8 mouse cellular contexts compared by ENCODE assay signal in the genomic region with DNA sequence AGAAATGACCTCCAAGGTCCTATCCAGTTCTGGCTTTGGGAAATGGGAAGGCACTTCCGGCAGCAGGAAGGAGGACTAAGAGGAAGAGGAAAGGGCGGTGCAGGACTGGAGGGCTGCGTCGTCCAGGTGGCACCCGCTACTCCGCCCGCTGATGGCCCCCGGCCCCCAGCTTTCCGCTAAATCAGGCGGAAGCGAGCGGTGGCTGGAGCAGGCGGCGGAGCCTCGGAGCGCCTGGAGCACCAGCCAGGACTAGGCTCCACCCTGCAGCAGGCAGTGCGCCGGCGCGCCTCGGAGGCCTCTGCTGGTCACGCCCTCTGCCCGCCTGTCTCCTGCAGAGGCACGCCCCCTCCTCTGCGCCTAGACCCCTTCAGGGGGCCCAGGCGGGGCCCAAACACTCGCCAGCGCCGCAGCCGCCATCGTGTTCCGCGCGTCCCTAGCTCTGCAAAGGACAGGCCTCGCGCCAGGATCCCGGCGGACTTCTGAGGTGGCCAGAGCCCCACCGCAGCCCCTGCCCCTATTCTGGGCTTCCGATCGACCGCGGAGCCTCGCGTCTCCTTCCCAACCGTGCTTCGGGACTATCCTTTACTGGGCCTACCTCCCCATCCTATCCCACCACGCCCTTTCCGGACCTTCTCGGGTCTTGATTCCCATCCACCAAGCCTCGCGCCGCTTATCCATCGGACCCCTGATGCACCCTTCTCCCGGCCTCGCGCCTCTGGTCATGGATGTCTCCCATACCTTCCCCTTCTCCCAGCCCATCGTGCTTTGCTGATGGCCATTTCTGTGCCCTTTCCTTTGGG. TPM values are rescaled to one million over a fixed set of nuclear protein-coding genes. Genes with fewer than 3 reads are reported as not detected.
DNase-seq lines count a peak whose midpoint lies in the region; ATAC-seq and TF ChIP-seq lines count a peak whose summit lies in the region.

A gene (plus strand): TSS at position 106 of the 800 bp plus-strand sequence.

- no peaks in the 10 kb centered on the region for H3K27me3 ChIP-seq in G1E (ENCODE audit: insufficient read depth, low read length)
- no peaks in the 10 kb centered on the region for H3K27me3 ChIP-seq in forebrain, embryonic 16.5 days (replicated peaks; ENCODE audit: control insufficient read depth, insufficient read depth, low read length)
- H3K27me3 ChIP-seq in neural tube, embryonic 15.5 days (replicated peaks), result no peaks in the 10 kb centered on the region

- 0% methylated on average over 54 of the region's 58 CpGs for WGBS in forebrain, embryonic 16.5 days
- WGBS in lung, adult 2 months, result under 1% methylated on average over 58 of the region's 58 CpGs
- under 1% methylated on average over 57 of the region's 58 CpGs for WGBS in neural tube, embryonic 15.5 days

- intact Hi-C loops in heart, postnatal 25 days (cut with DNase I), result no loop called here

- peak; percentile 100 for DNase-seq in G1E (ENCODE audit: low spot score)
- DNase-seq in cerebellum, adult 11-12 months, result peak; percentile 93
- peak; percentile 91 for DNase-seq in heart, postnatal 25 days (ENCODE audit: low spot score)
- DNase-seq in layer of hippocampus, adult 2 months (ENCODE audit: low spot score in 2 of 2), result peak; percentile 88 to 93
- DNase-seq in lung, adult 2 months, result peak; percentile 84
- DNase-seq in testis, postnatal 10 days (ENCODE audit: low spot score), result peak; percentile 92

- peak within 1 kb of the TSS; percentile 88 for H3K9ac ChIP-seq in forebrain, embryonic 16.5 days (replicated peaks; ENCODE audit: low read depth, low read length)
- peak within 1 kb of the TSS; percentile 91 for H3K9ac ChIP-seq in neural tube, embryonic 15.5 days (replicated peaks)

- H3K4me2 ChIP-seq in forebrain, embryonic 16.5 days (ENCODE audit: low read length), result peak within 1 kb of the TSS; percentile 83
- H3K4me2 ChIP-seq in neural tube, embryonic 15.5 days, result peak within 1 kb of the TSS; percentile 87

- TF ChIP-seq CTCF in G1E (IDR thresholded peaks at IDR 0.05; ENCODE audit: low read depth, low read length), result no peak
- no peak; the same call in 1 of the 2 replicates for TF ChIP-seq CTCF in layer of hippocampus, adult 2 months (conservative IDR thresholded peaks at IDR 0.05)
- TF ChIP-seq CTCF in lung, adult 2 months (IDR thresholded peaks at IDR 0.05; ENCODE audit: insufficient read depth, low read length), result no peak

- ATAC-seq in G1E (ENCODE audit: extremely low read depth, insufficient number of reproducible peaks, low FRiP score, poor library complexity, severe bottlenecking), result peak; percentile 70; the same call in 1 of the 2 replicates
- ATAC-seq in forebrain, embryonic 16.5 days, result peak; percentile 95
- peak; percentile 94 for ATAC-seq in neural tube, embryonic 15.5 days (ENCODE audit: low FRiP score)

- peaks cover 71% of the 10 kb centered on the region for H3K36me3 ChIP-seq in G1E (replicated peaks)
- peaks cover 7% of the 10 kb centered on the region for H3K36me3 ChIP-seq in forebrain, embryonic 16.5 days (ENCODE audit: control insufficient read depth, insufficient read depth)
- H3K36me3 ChIP-seq in neural tube, embryonic 15.5 days, result peaks cover 34% of the 10 kb centered on the region

- H3K9me3 ChIP-seq in G1E (replicated peaks), result no peaks in the 10 kb centered on the region
- no peaks in the 10 kb centered on the region for H3K9me3 ChIP-seq in forebrain, embryonic 16.5 days (ENCODE audit: control insufficient read depth, low read length)
- H3K9me3 ChIP-seq in neural tube, embryonic 15.5 days (replicated peaks), result no peaks in the 10 kb centered on the region

- peaks cover 67% of the 10 kb centered on the region for H3K4me1 ChIP-seq in G1E (ENCODE audit: insufficient read depth, low read depth, low read length)
- peaks cover 31% of the 10 kb centered on the region for H3K4me1 ChIP-seq in forebrain, embryonic 16.5 days (replicated peaks; ENCODE audit: control insufficient read depth, insufficient read depth, low read length)
- H3K4me1 ChIP-seq in lung, adult 2 months (ENCODE audit: control insufficient read depth, insufficient read depth, low read length), result peaks cover 19% of the 10 kb centered on the region
- peaks cover 54% of the 10 kb centered on the region for H3K4me1 ChIP-seq in neural tube, embryonic 15.5 days

- peak within 1 kb of the TSS; percentile 84 for H3K4me3 ChIP-seq in G1E (ENCODE audit: low read depth, low read length)
- peak within 1 kb of the TSS; percentile 64 for H3K4me3 ChIP-seq in forebrain, embryonic 16.5 days (replicated peaks; ENCODE audit: low read length)
- H3K4me3 ChIP-seq in layer of hippocampus, adult 2 months, result peak within 1 kb of the TSS; percentile 87
- H3K4me3 ChIP-seq in lung, adult 2 months (replicated peaks; ENCODE audit: extremely low read depth, low read depth, low read length), result peak within 1 kb of the TSS; percentile 83
- peak within 1 kb of the TSS; percentile 72 for H3K4me3 ChIP-seq in neural tube, embryonic 15.5 days (replicated peaks)

- TF ChIP-seq POLR2A in lung, adult 2 months (IDR thresholded peaks at IDR 0.05; ENCODE audit: borderline replicate concordance, extremely low read depth, low read depth, low read length), result peak; percentile 69; the same call in 1 of the 2 replicates

- peak within 1 kb of the TSS; percentile 89 for H3K27ac ChIP-seq in forebrain, embryonic 16.5 days (ENCODE audit: low read length)
- H3K27ac ChIP-seq in layer of hippocampus, adult 2 months, result peak within 1 kb of the TSS; percentile 92
- H3K27ac ChIP-seq in neural tube, embryonic 15.5 days (replicated peaks), result peak within 1 kb of the TSS; percentile 98

RNA-seq across cellular contexts. Expression of the gene that starts here (rescaled TPM):
- 44.1 and 47.4 TPM in 2 replicates for total RNA-seq in G1E (2014; fragmentation: Nextera tagmentation)
- 27.4 and 30.0 TPM in 2 replicates for total RNA-seq in G1E (2017)
- 136 and 142 TPM in 2 replicates for polyA plus RNA-seq in G1E (2012)
- polyA plus RNA-seq in forebrain, embryonic 16.5 days (2015; fragmentation: Nextera tagmentation; extraction: Ambion mirVana), result 38.8 and 42.8 TPM in 2 replicates
- total RNA-seq in heart, postnatal 25 days (2021), result 10 to 100 TPM; 21.3 to 23.0 TPM
- 10 to 100 TPM; 19.1 to 20.4 TPM for total RNA-seq in layer of hippocampus, adult 2 months (2021)
- 40.1 and 45.7 TPM in 2 replicates for polyA plus RNA-seq in lung, adult 2 months (2012; rRNA removed)
- polyA plus RNA-seq in neural tube, embryonic 15.5 days (2015; fragmentation: Nextera tagmentation; extraction: Ambion mirVana), result 37.1 and 40.1 TPM in 2 replicates

Comparison
In these comparisons a context has a peak if more than half of its experiments do, and no peak if none do; other contexts are left out.
1. Peak in every context shown above with its lines: DNase-seq, ATAC-seq, H3K4me3 ChIP-seq and H3K27ac ChIP-seq.